Mouse (Mus musculus): Measurements from ENCODE around the gene Hspb7. TPM values are rescaled to one million over a fixed set of nuclear protein-coding genes. Genes with fewer than 3 reads are reported as not detected.

Hspb7 gene
- total RNA-seq, 4 experiments from 2014 or later, result 1,512 to 1,942 (median 1,609) TPM

DNA sequence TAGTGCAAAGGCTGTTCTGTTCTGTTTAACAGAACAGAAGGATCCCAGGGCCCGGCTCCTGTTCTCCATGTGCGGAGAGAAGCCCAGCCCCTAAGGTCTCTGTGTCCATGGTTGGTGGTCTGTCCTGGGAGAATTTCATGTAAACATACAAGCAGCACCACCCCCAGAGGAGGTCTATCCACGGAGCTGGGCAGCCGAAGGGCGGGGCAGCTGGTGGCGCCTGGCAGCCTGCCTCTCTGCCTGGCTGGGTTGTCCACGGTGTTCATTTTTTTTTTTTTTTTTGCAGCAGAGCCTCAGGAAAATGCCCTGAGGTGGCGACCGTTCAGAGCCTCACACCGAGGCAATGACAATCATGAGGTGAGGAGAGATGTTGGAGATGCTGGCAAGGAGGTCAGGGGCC is 48.0 kb downstream of the Hspb7 start:
- no peak for DNase-seq (ENCODE audit: low spot score)

DNA sequence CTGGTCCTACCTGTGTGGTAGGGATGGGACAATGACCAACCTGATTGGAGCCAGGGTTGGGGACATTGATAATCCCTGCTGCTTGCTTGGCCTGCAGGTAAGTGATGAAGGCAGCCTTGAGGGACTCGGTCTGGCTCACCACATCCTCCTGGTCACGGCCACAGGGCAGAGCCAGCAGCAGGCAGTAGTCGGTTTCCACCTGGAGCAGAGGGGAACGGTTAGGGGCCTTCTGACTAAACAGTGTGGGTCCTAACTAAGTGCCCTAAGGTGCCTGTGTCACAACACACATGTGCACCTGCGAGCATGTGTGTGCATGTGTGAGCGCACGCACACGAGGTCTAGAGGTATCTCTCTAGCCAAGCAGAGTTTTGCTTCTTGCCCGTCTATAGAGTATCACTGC is 48.8 kb downstream of the Hspb7 start:
- no peak for DNase-seq (ENCODE audit: low spot score)

DNA sequence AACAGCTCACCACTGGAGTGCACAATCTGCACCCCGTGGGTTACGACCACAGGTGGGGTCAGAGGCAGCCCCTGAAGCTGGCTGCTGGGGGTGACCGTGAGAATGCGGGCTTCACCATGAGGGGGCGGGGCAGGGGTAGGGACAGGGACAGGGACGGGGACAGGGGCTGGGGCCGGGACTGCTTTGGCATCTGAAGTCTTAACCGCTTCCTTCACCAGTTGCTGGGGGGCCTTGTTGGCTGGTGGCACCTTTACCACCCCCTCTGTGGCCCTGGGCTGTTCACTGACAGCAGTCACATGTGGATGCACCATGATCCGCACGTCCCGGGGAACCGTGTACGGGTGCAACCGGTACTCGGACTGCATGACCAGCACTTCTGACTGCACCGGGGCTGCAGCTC is 50.9 kb downstream of the Hspb7 start:
- DNase-seq (ENCODE audit: low spot score), result no peak

DNA sequence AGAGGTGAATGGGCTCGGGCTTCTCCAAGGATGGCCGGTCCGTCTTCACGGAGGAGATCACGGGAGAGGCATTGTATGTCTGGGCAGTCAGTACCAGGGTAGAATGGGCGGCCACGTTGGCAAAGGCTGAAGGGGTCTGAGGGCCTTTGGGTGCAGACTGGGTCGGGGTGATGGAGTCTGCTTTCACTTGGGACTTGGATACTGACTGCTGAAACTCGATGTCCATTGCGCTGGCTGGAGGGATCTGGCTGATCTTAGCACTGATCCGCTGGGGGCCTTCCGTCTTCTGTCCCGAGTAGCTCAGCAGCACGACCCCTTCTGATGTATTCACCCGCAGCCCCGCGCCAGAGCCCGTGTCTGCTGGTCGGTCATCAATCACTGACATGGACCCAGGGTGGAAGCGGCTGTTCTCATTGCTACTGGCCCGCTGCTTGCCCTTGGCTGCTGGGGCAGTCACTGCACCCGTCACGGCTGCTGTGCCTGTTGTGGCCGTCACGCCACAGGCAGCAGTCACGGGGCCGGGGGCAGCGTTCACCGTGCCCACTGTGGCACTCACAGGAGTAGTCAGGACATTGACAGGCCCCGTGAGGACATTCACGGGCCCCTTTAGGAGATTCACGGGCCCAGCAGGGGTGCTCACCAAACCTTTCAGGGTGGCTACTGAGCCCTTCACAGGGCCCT is 52.2 kb downstream of the Hspb7 start:
- DNase-seq (ENCODE audit: low spot score), result no peak

DNA sequence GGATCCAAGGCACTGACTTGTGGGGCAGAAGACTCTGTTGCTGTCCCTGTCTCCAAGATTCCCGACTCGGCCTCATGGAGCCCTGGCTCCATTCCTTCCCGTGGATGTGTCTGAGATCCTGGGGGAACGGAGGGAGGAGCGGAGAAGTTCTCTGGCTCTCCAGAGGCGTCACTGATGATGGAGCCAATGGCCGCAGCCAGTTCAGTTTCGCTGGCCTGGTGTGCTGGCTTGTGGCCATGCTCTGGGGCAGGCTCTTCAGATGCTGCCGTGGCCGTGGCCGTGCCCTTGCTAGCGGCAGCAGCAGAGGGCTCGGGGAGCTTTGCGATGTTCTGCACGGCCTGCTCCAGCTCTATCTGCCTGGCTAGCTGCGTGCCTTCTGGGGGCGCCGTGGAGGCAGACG is 53.9 kb downstream of the Hspb7 start:
- no peak for DNase-seq (ENCODE audit: low spot score)

Other genes with a start within 250 kb of the Hspb7 start
- 1 to 10 TPM in 1 of 4 experiments, under 1 TPM in 3; 0.44 to 1.2 (median 0.66) TPM for gene Rsg1, start 206.8 kb upstream of the Hspb7 start, total RNA-seq (2022)
- gene Arhgef19, start 181.3 kb upstream of the Hspb7 start, total RNA-seq (2022), result 10 to 100 TPM; 26.2 to 32.2 (median 30.3) TPM
- 1 to 10 TPM; 4.6 to 7.1 (median 5.2) TPM for gene Epha2, start 119.5 kb upstream of the Hspb7 start, total RNA-seq (2022)
- 1 to 10 TPM; 2.4 to 5.5 (median 4.1) TPM for gene Fam131c, start 52.6 kb upstream of the Hspb7 start, total RNA-seq (2022)
- gene Clcnka, start 22.1 kb upstream of the Hspb7 start, total RNA-seq (2022), result not detected
- 1 to 10 TPM in 1 of 4 experiments, under 1 TPM in 3; 0.33 to 1.5 (median 0.59) TPM for gene Clcnkb, start 4.8 kb upstream of the Hspb7 start, total RNA-seq (2022)
- 1 to 10 TPM in 1 of 4 experiments, under 1 TPM in 3; 0.82 to 1.5 (median 0.93) TPM for gene Srarp, start 15.3 kb downstream of the Hspb7 start, total RNA-seq (2022)
- 10 to 100 TPM; 24.8 to 28.4 (median 26.5) TPM for gene Zbtb17, start 23.9 kb downstream of the Hspb7 start, total RNA-seq (2022)
- 10 to 100 TPM; 29.2 to 32.2 (median 30.1) TPM for gene Spen, start 117.8 kb downstream of the Hspb7 start, total RNA-seq (2022)
- gene Fblim1, start 185.3 kb downstream of the Hspb7 start, total RNA-seq (2022), result 100 to 1,000 TPM; 221 to 281 (median 251) TPM
- 10 to 100 TPM; 15.0 to 19.3 (median 16.5) TPM for gene Tmem82, start 197.9 kb downstream of the Hspb7 start, total RNA-seq (2022)
- gene Slc25a34, start 203.0 kb downstream of the Hspb7 start, total RNA-seq (2022), result 100 to 1,000 TPM; 124 to 157 (median 144) TPM
- 100 to 1,000 TPM; 113 to 133 (median 117) TPM for gene Plekhm2, start 244.1 kb downstream of the Hspb7 start, total RNA-seq (2022)

Data from heart, adult 8-10 months (tissue).